Mouse (Mus musculus) A20 (cell line): ENCODE measurements around the gene Tvp23a.
A peak's percentile ranks its signal among the peaks of the same experiment; 100 is the strongest.

Experiments
- DNase-seq: peaks from one replicate; pipeline ENCODE4 v3.0.0-alpha.2; 2011; ENCODE audit warnings: low read depth, low spot score

Tvp23a gene

DNA sequence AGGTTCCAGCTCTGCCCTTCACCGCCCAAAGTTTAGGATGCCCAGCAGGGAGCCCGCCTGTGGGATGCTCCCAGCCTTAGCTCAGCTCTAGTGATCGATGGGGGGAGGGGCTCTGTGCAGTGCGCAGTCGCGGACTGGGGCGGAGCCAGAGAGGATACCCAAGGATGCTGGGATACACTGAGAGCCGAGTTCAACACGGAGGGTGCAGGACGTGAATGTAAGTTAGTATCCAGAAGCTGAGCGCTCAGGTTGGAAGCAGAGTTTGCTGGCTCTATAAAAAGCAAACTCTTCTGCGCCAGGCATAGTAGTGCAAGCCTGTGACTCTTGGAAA, at the start of gene Tvp23a:
Tvp23a (minus strand) TSS at position 99 of the 331 bp plus-strand sequence.
- DNase-seq, result no peak

DNA sequence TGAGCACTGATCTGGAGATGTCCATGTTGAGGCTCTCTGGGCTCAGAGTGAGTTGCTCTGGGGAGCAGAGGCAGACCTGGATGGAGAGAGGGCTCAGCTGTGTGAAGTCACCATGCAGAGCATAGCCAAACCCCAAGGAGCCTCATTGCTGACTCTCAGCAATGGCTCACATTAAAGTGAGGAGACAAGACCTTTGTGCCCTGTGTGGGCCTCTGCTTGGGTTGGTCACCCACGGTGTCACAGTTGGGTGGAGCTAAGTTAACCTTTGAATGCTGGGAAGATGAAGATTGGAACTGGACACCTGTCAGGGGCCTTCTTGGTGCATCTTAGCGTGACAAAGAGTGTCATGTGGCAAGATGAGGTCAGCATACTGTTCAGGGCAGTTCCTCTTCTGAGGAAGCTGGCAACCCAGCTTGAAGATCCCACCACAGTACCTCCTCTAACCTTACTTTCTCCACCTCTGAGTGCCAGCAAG, 48.7 kb upstream of the Tvp23a start:
- DNase-seq, result peak; percentile 85

DNA sequence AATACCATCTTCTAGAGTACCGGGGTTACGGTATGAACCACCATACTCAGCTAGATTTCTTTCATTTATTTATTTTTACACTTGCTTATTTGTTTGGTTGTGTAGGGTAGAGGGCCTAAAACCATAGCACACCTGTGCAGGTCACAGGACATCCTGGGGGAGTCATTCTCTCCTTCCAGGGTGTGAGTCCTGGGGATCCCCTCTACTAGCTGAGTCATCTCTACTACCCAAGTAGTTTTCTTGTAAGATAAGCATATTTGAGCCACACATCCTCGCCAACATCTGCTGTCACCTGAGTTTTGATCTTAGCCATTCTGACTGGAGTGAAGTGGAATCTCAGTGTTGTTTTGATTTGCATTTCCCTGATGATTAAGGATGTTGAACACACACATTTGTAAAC, 45.4 kb upstream of the Tvp23a start:
- peak; percentile 67 for DNase-seq

DNA sequence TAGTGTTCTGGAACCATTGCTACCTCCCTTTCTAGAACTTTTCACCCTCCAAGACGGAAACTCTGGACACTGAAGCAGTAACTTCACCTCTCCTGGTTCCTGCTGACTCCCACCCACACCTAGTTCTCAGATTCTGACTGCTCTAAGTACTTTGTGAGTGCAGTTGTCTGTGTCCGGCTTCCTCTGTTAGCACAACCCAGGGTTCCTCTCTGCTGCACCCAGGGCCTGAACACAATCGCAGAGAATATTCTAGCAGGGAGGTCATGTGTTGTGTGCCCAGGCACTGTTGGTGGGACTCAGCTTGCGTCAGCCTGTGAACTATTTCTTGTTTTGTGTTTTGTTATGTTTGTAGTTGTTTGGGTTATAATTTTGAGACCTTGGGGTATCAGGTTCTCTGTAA, 44.6 kb upstream of the Tvp23a start:
- DNase-seq, result peak; percentile 69

DNA sequence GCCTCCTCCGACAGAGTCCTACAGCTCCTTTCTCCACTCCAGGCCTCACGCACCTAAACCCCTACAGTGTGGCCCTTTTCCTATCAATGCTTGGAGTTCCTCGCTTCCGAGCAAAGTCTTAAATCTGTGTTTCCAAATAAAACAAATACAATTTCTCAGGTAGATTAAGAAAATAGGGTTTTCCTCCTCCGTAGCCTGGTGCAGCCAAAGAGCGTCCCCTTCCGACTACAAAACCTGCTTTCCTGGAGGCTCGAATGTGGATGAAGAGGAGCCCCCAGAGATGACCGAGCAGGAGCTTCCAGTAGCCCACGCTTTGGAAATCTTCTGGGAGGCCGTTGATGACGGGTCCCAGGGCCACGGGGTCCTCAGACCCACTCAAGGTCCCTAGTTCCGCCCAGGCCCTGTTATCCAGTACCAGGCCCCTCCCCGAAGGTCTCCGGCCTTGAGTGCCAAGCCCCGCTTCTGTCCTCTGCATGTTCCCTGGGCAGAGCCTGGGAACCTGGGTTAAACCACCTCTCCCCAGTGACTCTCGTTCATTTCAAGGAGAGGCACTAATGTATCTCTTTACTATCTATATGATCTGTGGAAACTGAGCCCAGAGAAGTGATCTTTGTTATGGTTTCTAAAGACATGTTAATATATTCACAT, 43.5 kb upstream of the Tvp23a start:
- peak; percentile 51 for DNase-seq

DNA sequence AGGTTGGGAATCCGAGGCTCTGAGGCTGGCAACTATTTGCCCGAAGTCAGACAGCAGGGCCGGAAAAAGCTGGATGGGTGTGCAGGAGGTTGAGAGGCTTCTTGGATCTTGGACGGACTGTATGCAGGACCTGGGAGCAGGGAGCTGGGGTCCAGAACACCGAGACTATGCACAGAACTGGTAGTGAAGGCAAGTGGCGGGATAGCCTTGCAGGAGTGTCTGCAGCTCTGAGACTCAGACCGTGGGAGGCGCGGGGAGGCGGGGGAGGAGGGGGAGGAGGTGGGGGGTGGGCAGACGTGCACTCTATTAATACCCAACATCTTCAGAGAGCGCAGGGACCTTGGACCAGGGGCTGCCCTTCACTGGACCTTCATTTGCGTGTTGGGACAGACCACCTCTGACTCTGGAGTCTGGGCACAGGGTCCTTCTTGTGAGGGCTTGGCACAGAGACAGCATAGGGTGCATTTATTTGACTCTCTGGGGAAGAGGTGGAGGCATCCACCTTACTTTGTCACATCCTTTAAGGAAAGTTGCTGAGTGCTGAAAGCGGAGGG, 42.8 kb upstream of the Tvp23a start:
- peak; percentile 57 for DNase-seq

DNA sequence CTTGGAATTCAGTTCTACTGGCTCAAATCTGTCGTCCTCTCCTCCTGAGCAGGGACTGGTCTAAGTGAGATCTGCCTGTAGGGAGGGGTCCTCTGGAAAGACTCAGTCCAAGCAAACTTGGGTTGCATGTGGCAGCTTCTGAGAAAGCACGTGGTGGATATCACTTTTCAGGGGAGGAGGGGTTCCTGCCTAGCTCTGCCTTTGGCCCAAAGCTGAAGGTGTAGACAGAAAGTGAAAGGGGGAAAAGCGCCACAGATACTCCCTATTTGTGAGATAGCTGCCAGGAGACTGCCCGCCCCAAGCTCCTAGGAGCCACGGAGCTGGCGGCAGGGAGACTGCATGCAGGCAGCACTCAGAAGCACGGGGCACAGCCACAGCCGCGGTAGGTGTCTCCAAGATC, 42.3 kb upstream of the Tvp23a start:
- peak; percentile 76 for DNase-seq

DNA sequence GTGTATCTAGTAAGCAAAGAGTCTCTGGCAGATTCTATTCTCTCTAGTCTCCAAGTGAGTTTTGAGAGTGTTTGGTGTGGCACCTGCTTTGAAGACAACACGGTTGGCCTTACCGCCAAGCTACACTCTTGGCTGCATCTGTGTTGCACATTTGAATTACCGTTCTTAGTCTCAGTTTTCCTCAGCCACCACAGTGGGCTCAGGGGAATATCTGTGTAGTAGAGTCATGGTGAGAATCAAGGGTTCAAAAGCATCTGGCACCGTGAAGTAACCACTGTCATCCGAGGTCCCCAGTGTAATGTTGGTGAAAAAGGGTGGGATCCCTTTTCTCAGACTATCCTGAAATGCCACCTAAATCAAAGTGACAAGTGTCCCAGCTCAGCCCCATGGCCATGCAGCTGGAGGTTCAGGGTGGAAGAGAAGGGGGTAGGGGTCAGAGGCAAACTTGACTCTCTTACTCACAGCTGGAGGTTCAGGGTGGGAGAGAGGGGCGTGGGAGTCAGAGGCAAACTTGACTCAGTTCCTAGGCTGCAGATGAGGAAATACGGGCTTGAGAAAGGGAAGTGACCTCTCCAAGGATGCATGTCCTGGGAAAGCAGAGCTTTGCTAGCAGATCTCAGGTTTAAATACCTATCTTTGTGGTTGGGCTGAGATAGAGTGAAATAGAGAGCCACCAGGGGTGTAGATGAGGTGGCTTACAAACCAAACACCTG, 41.8 kb upstream of the Tvp23a start:
- peak; percentile 66 for DNase-seq

DNA sequence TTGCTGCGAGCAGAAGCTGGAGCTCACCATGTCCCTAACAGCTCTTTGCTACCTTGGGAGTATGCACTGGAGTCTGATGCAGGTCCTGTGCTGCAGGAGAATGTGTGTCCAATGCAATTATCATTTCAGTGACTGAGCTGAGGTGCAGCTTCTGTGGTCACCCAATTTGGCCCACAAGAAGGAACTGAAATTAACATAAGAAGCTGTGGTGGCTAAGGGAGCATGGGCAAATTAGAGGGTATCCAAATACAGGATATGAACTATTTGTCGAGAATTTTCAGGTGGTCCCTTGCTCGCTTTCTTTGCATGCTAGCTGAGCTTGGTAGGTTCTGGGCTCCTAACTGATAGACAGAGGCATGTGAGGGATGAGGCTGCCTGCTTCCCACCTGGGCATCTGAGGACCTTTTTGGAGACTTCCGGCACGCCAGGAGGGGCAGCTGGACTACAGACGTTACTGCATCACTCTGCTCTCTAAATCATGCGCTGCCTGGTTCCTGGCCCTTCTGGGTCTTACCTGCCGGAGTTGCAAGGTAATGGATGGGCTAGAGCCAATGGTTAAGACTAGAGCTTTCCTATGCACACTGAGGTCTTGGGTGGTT, 40.8 kb upstream of the Tvp23a start:
- peak; percentile 90 for DNase-seq

DNA sequence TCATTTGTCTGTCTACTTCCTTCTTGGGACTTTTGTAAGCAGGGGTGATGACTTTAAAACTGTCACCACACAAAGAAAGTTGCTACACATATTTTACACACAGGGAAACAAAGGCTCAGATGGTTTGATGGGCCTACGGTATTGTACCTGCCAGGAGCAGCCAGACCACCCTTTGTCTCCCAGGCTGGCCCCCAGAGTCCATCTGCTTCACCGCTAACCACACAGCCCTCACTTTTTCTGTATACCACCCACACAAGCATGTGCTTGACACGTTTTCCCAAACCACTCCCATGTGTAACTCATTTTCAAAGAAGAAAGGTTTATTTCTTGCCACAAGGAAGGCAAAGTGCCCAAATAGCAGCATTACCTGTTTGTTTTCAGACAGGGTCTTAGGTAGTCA, 39.8 kb upstream of the Tvp23a start:
- peak; percentile 55 for DNase-seq

DNA sequence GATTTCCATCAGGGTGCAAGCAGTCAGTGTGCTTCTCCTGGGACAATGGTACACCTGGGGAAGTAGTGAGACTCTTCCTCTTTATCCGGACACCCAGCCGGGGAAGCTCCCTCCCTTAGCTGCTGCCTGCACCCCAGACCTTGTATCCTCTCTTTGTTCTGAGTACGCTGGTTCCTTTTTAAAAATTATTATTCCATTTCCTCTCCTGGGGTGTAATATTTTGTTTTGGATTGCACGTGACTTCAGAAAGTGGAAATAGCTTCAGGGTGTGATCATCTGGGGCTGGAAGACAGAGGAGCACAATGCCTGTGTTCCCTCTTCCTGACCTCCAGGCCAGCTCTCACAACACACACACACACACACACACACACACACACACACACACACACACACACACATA, 35.2 kb upstream of the Tvp23a start:
- DNase-seq, result no peak

DNA sequence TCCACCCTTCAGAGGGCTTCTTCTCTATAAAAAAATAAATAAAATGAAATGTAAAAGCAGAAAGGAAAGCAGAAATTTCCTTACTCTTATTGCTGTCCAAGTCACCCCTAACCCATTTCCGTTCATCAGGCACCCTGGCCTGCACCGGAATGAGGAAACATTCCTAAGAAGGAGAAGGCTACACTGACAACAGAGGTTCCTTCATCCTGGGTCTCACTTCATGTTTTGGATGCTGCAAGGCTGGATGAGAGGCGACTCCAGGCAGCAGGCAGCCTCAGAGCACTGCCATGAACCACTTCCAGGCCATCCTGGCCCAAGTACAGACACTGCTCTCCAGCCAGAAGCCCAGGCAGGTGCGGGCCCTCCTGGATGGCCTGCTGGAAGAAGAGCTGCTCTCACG, 32.7 kb upstream of the Tvp23a start, which contains the start of gene Ciita:
Ciita (plus strand) TSS at position 203 of the 400 bp plus-strand sequence.
- DNase-seq, result no peak

DNA sequence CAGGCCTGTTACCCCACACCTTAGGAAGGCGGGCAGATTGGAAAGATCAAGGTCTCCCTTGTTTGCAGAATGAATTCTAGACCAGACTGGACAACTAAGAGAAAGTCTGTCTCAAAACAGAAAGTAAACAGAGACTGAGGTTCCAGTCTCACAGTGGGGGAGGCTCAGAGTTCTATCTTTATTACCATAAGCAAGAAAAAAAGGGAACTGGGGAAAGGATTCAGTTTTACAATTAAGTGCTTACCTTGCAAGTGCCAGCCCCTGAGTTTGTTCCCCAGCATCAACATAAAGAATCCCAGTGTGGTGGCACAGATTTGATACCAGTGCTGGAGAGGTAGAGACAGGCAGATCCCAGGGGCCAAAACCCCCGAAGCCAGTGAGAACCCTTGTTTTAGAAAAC, 28.8 kb upstream of the Tvp23a start:
- DNase-seq, result peak; percentile 77

DNA sequence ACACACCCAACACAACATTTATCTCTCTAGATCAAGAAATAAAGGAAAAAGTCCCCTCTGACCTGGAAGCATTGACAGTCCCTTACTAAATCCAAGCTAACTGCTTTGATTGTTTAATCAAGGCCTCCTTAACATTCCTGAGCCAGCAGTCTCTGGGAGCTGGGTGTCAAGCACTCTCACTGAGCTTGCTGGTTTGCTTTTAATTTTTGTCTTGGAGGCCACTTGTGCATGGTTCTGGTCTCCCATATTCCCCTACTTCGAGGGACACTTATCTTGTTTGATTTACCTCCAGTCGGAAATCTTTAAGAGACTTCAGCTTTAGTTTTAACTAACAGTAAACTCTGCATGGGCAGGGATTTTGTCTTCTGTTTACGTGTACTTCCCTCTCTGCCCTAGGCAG, 27.8 kb upstream of the Tvp23a start:
- DNase-seq, result no peak

DNA sequence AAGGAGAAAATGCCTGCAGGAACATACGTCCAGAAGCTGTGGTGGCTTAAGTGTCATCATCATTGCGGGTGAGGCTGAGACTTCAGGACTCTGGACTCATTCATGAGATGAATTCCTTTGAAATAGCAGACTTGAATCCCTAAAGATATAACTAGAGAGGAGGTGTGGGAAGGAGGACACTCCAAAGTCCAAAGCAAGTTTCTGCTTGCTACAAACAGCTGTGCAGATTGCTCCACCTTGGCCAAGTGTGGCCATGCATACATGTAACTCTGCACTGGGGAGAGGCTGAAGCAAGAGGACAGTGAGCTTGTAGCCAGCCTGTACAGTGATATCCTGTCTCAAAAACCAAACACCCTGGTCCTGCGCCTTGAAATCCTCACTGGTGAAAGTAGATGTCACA, 24.8 kb upstream of the Tvp23a start:
- DNase-seq, result no peak

DNA sequence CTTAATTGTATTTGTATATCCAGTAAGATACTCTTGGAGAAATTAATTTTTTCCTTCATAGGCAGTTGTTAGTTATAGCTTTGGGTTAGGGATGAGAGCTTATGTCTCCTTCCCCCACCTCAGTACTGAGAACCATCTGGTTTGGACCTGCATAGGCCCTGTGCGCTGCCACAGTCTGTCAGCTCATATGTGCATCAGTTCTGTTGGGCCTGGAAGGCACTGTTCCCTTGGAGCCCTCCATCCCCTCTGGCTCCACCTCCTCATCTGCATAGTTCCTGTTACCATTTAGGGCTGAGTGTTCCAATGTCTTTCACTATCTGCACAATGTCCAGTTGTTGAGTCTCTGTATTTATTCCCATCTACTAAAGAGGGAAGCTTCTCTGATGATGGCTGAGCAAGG, 21.0 kb upstream of the Tvp23a start:
- no peak for DNase-seq

DNA sequence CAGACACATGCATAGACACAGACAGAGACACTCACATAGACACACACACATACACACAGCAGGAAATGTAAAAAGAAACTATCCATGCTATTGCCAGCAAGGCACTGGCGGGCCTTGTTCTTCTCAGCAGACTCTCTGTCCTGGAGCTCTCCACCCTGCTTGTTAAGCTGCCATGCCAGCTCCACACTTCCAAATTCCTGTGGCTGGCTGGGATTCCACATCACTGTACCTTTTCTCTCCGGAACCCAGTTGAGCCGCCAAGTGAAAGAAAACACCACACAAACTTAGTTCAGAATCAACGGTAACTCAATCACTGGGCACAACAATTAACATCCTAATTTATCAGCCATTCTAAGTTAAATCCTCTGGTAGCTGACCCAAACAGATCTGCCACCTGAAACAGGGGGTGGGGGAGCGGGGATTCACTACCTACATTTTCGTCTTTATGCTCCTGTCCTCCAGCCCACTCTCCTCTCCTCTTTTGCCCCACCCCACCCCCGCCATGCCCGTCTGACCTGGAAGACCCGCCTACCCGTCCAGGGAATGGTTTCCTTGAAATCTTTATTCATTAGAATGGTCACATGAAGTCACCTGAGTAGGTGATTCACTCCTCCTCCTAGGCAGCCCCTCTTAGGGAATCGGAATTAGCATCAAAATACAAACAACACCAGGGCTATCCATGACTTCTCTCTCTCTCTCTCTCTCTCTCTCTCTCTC, 20.4 kb upstream of the Tvp23a start:
- DNase-seq, result no peak

DNA sequence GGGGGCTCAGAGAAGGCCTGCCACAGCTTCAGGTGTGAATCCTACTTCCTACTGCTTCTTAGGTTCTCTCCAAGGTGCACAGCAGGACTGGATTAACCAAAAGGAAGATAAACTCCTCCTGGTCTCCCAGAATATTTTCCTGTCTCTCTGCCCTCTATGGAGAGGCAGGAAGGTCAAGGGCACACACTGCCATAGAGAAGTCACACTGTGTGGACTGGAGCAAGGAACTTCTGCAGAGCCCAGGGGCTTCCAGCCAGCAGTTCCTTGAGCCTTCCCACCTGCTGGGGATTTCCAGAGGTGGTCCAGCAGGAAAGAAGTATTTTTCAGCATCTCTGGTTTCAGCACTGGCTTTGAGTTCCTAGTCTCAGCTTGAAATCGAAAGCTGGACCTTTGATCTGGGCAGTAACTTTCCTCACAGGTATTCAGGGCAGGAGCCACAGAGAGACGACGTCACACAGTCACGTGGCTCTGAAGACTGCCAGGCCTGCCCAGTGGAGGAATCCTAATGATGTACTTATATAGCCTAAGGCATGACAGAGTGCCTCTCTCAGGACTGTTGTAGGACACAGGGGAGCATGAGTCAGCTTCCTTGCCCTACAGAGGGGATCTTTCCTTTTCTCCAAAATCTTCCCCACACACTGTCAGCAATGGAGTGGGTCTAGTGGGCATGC, 18.0 kb upstream of the Tvp23a start:
- no peak for DNase-seq

DNA sequence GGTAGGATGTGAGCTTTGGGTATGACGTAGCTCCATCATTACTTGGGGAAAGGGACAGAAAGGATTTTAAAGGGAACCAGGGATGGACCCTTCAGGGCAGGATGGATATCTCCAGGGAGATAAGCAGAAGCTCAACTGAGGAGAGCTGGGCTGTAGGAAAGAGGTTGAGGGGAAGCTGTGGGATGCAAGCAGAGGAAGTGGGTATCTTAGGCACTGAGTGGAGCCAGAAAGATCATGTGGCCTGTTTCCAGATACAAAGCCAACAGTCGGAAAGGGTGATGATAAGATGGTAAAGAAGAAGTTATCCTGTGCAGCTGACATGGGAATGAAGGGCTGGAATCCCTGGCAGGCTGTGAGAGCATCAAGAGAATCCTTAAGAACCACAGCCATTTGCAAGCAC, 14.0 kb upstream of the Tvp23a start:
- DNase-seq, result no peak

DNA sequence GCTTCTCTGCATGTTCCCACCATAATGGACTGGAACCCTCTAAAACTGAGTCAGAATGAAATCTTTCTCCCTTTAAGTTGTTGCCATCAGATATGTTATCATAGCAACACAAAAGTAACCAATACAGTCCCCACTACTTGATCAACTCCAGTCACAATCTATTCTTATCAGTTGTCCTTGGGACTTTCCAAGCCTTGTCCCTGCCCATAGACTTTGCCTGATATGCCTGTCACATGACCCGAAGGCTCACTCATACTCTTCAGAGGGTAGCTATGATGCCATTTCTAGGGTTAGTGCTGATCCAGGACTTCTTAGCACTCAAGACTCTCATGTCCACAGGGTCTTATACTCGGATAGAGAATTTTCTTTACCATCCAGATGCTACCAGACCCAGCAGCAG, 13.0 kb upstream of the Tvp23a start:
- no peak for DNase-seq

DNA sequence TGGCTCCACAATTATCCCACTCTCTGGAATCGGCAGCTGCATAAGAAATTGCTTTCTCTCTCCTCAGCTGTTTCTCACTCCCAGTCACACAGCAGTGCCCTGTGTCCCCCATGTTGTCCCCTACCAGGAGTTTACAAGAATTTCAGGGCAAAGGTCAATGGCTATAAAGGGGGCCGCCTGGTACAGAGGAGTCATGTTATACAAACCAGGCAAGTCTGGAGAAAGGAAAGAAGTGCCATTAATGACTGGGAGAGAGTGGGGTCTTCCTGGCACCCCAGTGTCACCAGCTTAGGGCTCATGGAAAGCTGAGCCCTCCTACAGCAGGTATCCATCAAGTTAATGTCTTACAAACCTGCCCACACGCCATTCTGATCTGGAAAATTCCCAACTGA, 7.4 kb upstream of the Tvp23a start:
- no peak for DNase-seq
